Mouse (Mus musculus): ENCODE data around the gene Brk1. TPM values are rescaled to one million over a fixed set of nuclear protein-coding genes. Genes with fewer than 3 reads are reported as not detected.

Gene Brk1
- polyA plus RNA-seq, 1 experiment from 2014 or later, result 258 TPM

GRCm38 (mm10) chr6:113623941-113624751 lies 19.6 kb downstream of the Brk1 start, which contains the start of gene Vhl:
Gene Vhl, plus strand, starts transcription at chr6:113623959.
- WGBS, result under 1% methylated on average over 75 of the region's 76 CpGs
- ATAC-seq (ENCODE audit: low FRiP score), result peak; percentile 89
- peaks cover 12% of the 10 kb centered on the region for H3K36me3 ChIP-seq
- H3K27ac ChIP-seq (replicated peaks), result peak within 1 kb of the TSS; percentile 91
- H3K9ac ChIP-seq (replicated peaks), result peak within 1 kb of the TSS; percentile 84
- H3K4me2 ChIP-seq, result peak within 1 kb of the TSS; percentile 71
- H3K4me3 ChIP-seq (replicated peaks), result peak within 1 kb of the TSS; percentile 79
- H3K27me3 ChIP-seq (replicated peaks), result no peaks in the 10 kb centered on the region
- peaks cover 14% of the 10 kb centered on the region for H3K4me1 ChIP-seq
- no peaks in the 10 kb centered on the region for H3K9me3 ChIP-seq (replicated peaks)

DNA sequence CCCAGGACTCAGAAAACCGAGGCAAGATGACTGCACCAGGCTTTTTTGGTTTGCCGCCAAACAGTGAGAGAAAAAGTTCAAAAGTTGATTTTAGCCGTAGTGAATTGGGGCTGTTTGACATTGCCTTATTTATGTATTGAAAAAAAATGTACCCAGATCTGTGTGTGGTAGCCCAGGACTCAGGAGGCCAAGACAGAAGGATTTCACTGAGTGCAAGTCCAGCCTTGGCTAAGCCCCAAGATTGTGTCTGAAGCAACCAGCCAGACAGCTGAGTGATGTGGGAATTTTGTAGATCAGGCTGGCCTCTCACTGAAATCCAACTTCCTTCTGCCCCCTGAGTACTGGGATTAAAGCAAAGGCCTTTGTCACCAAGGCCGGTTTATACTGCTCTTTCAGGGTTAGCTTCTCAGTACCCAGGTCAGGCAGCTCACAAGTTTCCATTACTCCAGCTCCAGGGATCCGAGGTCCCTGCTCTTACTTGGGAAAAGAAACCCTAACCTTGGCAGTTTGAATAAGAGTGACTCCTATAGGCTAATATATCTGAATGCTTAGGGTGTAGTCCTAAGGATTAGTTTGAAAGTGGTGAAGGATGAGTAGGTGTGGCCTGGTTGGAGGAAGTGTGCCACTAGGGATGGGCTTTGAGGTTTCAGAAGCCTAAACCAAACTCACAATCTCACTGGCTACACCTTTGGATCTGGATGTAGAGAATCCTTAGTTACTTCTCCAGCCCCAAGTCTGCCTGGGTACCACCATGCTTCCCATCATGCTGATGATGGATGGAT lies 20.6 kb downstream of the Brk1 start:
- Histone ChIP-seq H3K9me3 (replicated peaks) (no peaks in the 10 kb centered on the region), H3K36me3 (peaks cover 22% of the 10 kb centered on the region), H3K4me3 (replicated peaks) (peak overlapping the region; percentile 79), H3K27me3 (replicated peaks) (no peaks in the 10 kb centered on the region), H3K4me2 (peak overlapping the region; percentile 71), H3K4me1 (peaks cover 14% of the 10 kb centered on the region), H3K9ac (replicated peaks) (peak overlapping the region; percentile 84), H3K27ac (replicated peaks) (peak overlapping the region; percentile 91; the same call in 1 of the 2 replicates)
- ATAC-seq (ENCODE audit: low FRiP score), result no peak
- 43% methylated on average over 5 of the region's 5 CpGs for WGBS

- ATAC-seq (ENCODE audit: low FRiP score), result no peak
- peaks cover 47% of the 10 kb centered on the region for H3K36me3 ChIP-seq
- WGBS, result 82% methylated on average over 5 of the region's 5 CpGs
- no peaks in the 10 kb centered on the region for H3K27me3 ChIP-seq (replicated peaks)
- no peak overlapping the region for H3K27ac ChIP-seq (replicated peaks)
- peaks cover 6% of the 10 kb centered on the region for H3K4me1 ChIP-seq
- H3K9ac ChIP-seq (replicated peaks), result no peak overlapping the region
- no peak overlapping the region for H3K4me3 ChIP-seq (replicated peaks)
- H3K9me3 ChIP-seq (replicated peaks), result no peaks in the 10 kb centered on the region
- H3K4me2 ChIP-seq, result no peak overlapping the region
These were observed 25.8 kb downstream of the Brk1 start for GRCm38 (mm10) chr6:113630322-113630721.

GRCm38 (mm10) chr6:113632863-113633262 lies 28.3 kb downstream of the Brk1 start:
- Histone ChIP-seq H3K27me3 (replicated peaks) (no peaks in the 10 kb centered on the region), H3K4me3 (replicated peaks) (no peak overlapping the region), H3K4me1 (no peaks in the 10 kb centered on the region), H3K9me3 (replicated peaks) (no peaks in the 10 kb centered on the region), H3K9ac (replicated peaks) (no peak overlapping the region), H3K36me3 (peaks cover 44% of the 10 kb centered on the region), H3K4me2 (no peak overlapping the region), H3K27ac (replicated peaks) (no peak overlapping the region)
- ATAC-seq (ENCODE audit: low FRiP score), result no peak
- WGBS, result 94% methylated on average over 4 of the region's 4 CpGs

- no peak within 1 kb of the TSS for H3K27ac ChIP-seq (replicated peaks)
- H3K27me3 ChIP-seq (replicated peaks), result no peaks in the 10 kb centered on the region
These were observed 33.9 kb downstream of the Brk1 start, which contains the start of gene Irak2 for GRCm38 (mm10) chr6:113638302-113639040. Gene Irak2, plus strand, starts transcription at chr6:113638467.

DNA sequence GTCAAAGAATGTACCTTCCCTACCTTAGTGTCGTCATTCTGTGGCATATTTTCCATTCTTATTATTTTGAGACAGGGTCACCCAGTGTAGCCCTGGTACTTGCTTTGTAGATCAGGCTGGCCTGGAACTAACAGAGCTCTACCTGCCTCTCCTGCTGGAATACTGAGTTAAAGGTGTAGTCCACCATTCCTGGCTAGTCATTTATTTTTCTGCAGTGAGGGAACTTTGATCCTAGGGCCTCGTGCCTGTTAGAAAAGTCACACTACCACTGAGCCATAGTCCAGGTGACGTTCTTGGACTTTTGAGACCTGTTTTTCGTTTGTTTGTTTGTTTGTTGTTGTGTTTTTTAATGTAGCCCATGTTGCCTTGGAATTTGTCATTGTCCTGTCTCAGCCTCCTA lies 34.6 kb downstream of the Brk1 start:
- H3K36me3 ChIP-seq, result no peaks in the 10 kb centered on the region
- no peaks in the 10 kb centered on the region for H3K9me3 ChIP-seq (replicated peaks)
- no peaks in the 10 kb centered on the region for H3K27me3 ChIP-seq (replicated peaks)
- 87% methylated on average over 4 of the region's 4 CpGs for whole genome bisulfite sequencing
- H3K9ac ChIP-seq (replicated peaks), result no peak overlapping the region
- no peak overlapping the region for H3K4me2 ChIP-seq
- H3K4me1 ChIP-seq, result no peaks in the 10 kb centered on the region
- ATAC-seq (ENCODE audit: low FRiP score), result no peak
- no peak overlapping the region for H3K27ac ChIP-seq (replicated peaks)
- no peak overlapping the region for H3K4me3 ChIP-seq (replicated peaks)

More at GRCm38 (mm10) chr6:113638302-113639040, 33.9 kb downstream of the Brk1 start, which contains the start of gene Irak2:
- WGBS, result 9% methylated on average over 37 of the region's 37 CpGs
- H3K9ac ChIP-seq (replicated peaks), result peak within 1 kb of the TSS; percentile 48
- peak within 1 kb of the TSS; percentile 66 for H3K4me2 ChIP-seq
- peak within 1 kb of the TSS; percentile 45 for H3K4me3 ChIP-seq (replicated peaks)
- H3K4me1 ChIP-seq, result no peaks in the 10 kb centered on the region
- ATAC-seq (ENCODE audit: low FRiP score), result peak; percentile 89
- H3K36me3 ChIP-seq, result no peaks in the 10 kb centered on the region
- H3K9me3 ChIP-seq (replicated peaks), result no peaks in the 10 kb centered on the region

- no peak overlapping the region for H3K9ac ChIP-seq (replicated peaks)
- no peaks in the 10 kb centered on the region for H3K9me3 ChIP-seq (replicated peaks)
- no peak overlapping the region for H3K27ac ChIP-seq (replicated peaks)
- H3K4me1 ChIP-seq, result no peaks in the 10 kb centered on the region
- no peaks in the 10 kb centered on the region for H3K27me3 ChIP-seq (replicated peaks)
- no peak overlapping the region for H3K4me3 ChIP-seq (replicated peaks)
- H3K36me3 ChIP-seq, result no peaks in the 10 kb centered on the region
- no peak for ATAC-seq (ENCODE audit: low FRiP score)
- WGBS, result 83% methylated on average over 8 of the region's 8 CpGs
- no peak overlapping the region for H3K4me2 ChIP-seq
These were observed 38.0 kb downstream of the Brk1 start for GRCm38 (mm10) chr6:113642605-113643004.

- Histone ChIP-seq H3K27ac (replicated peaks) (no peak overlapping the region), H3K9ac (replicated peaks) (no peak overlapping the region), H3K4me2 (no peak overlapping the region), H3K4me1 (no peaks in the 10 kb centered on the region), H3K9me3 (replicated peaks) (no peaks in the 10 kb centered on the region), H3K36me3 (no peaks in the 10 kb centered on the region), H3K4me3 (replicated peaks) (no peak overlapping the region), H3K27me3 (replicated peaks) (no peaks in the 10 kb centered on the region)
- no peak for ATAC-seq (ENCODE audit: low FRiP score)
- 89% methylated on average over 4 of the region's 4 CpGs for WGBS
These were observed 38.4 kb downstream of the Brk1 start for GRCm38 (mm10) chr6:113643021-113643420.

GRCm38 (mm10) chr6:113643967-113644366 lies 39.4 kb downstream of the Brk1 start:
- Histone ChIP-seq H3K27me3 (replicated peaks) (no peaks in the 10 kb centered on the region), H3K9ac (replicated peaks) (no peak overlapping the region), H3K4me3 (replicated peaks) (no peak overlapping the region), H3K4me2 (no peak overlapping the region), H3K9me3 (replicated peaks) (no peaks in the 10 kb centered on the region), H3K27ac (replicated peaks) (no peak overlapping the region), H3K36me3 (no peaks in the 10 kb centered on the region), H3K4me1 (no peaks in the 10 kb centered on the region)
- no peak for ATAC-seq (ENCODE audit: low FRiP score)
- WGBS, result 87% methylated on average over 2 of the region's 2 CpGs

- Histone ChIP-seq H3K4me3 (replicated peaks) (no peak overlapping the region), H3K4me1 (no peaks in the 10 kb centered on the region), H3K36me3 (no peaks in the 10 kb centered on the region), H3K9ac (replicated peaks) (no peak overlapping the region), H3K27me3 (replicated peaks) (no peaks in the 10 kb centered on the region), H3K27ac (replicated peaks) (no peak overlapping the region), H3K4me2 (no peak overlapping the region), H3K9me3 (replicated peaks) (no peaks in the 10 kb centered on the region)
- 83% methylated on average over 8 of the region's 8 CpGs for WGBS
- no peak for ATAC-seq (ENCODE audit: low FRiP score)
These were observed 40.2 kb downstream of the Brk1 start for GRCm38 (mm10) chr6:113644808-113645207.

Data from neural tube, embryonic 15.5 days (tissue).